Mouse (Mus musculus) heart, adult 9 months (tissue): ENCODE measurements around the gene Nop2.

Experiments used
- DNase-seq, 2 experiments: peaks; one replicate each; pipeline ENCODE4 v3.0.0; 2022; ENCODE audit warnings: low spot score in 2 of 2

Gene Nop2

GRCm38 (mm10) chr6:125172474-125172873 is 40.8 kb downstream of the Nop2 start:
- no peak for DNase-seq

- DNase-seq, result no peak
Observed at GRCm38 (mm10) chr6:125173256-125173655, 41.5 kb downstream of the Nop2 start.

- DNase-seq, result no peak
Observed at GRCm38 (mm10) chr6:125175469-125175868, 43.8 kb downstream of the Nop2 start.

- no peak for DNase-seq
Observed at GRCm38 (mm10) chr6:125179601-125180000, 47.9 kb downstream of the Nop2 start.

GRCm38 (mm10) chr6:125182133-125182532 is 50.4 kb downstream of the Nop2 start:
- DNase-seq, result peak; percentile 37 to 38

GRCm38 (mm10) chr6:125186203-125186602 is 54.5 kb downstream of the Nop2 start:
- no peak for DNase-seq

- DNase-seq, result no peak
Observed at GRCm38 (mm10) chr6:125190816-125191215, 59.1 kb downstream of the Nop2 start.

GRCm38 (mm10) chr6:125191332-125192015 is 59.8 kb downstream of the Nop2 start, which contains the start of the genes Ncapd2 and Mrpl51:
Gene Ncapd2 (minus strand): TSS chr6:125191701.
Gene Mrpl51 (plus strand): TSS chr6:125191801.
- peak; percentile 96 for DNase-seq

- peak; percentile 87 to 90 for DNase-seq
Observed at GRCm38 (mm10) chr6:125192016-125192714, 60.5 kb downstream of the Nop2 start.

- no peak for DNase-seq
Observed at GRCm38 (mm10) chr6:125192841-125193240, 61.1 kb downstream of the Nop2 start.

- no peak for DNase-seq
Observed at GRCm38 (mm10) chr6:125193390-125193789, 61.7 kb downstream of the Nop2 start.
